Mouse (Mus musculus): ENCODE data around the gene 2700049A03Rik. TPM values are rescaled to one million over a fixed set of nuclear protein-coding genes. Genes with fewer than 3 reads are reported as not detected.

Gene 2700049A03Rik
- polyA plus RNA-seq, 1 experiment from 2014 or later = 16.1 TPM

- peaks cover 44% of the 10 kb centered on the region for H3K36me3 ChIP-seq
- no peaks in the 10 kb centered on the region for H3K9me3 ChIP-seq
- no peaks in the 10 kb centered on the region for H3K27me3 ChIP-seq (replicated peaks)
- H3K4me2 ChIP-seq (replicated peaks) = peak overlapping the region; percentile 83
- H3K27ac ChIP-seq = no peak overlapping the region
- WGBS = 80% methylated on average over 5 of the region's 5 CpGs
- H3K9ac ChIP-seq = no peak overlapping the region
- H3K4me1 ChIP-seq = peaks cover 17% of the 10 kb centered on the region
- ATAC-seq (ENCODE audit: low FRiP score, low read depth) = no peak
- no peak overlapping the region for H3K4me3 ChIP-seq
Measured at GRCm38 (mm10) chr12:71139258-71139828, 2.7 kb downstream of the 2700049A03Rik start.

- no peaks in the 10 kb centered on the region for H3K27me3 ChIP-seq (replicated peaks)
- no peak for ATAC-seq (ENCODE audit: low FRiP score, low read depth)
- no peaks in the 10 kb centered on the region for H3K9me3 ChIP-seq
- no peak overlapping the region for H3K4me2 ChIP-seq (replicated peaks)
- no peak overlapping the region for H3K27ac ChIP-seq
- H3K4me1 ChIP-seq = peaks cover 14% of the 10 kb centered on the region
- peaks cover 60% of the 10 kb centered on the region for H3K36me3 ChIP-seq
- H3K4me3 ChIP-seq = no peak overlapping the region
- no peak overlapping the region for H3K9ac ChIP-seq
Measured at GRCm38 (mm10) chr12:71141189-71141588, 4.5 kb downstream of the 2700049A03Rik start.

- Histone ChIP-seq H3K36me3 (peaks cover 64% of the 10 kb centered on the region), H3K4me1 (no peaks in the 10 kb centered on the region), H3K9ac (no peak overlapping the region), H3K4me3 (no peak overlapping the region), H3K27me3 (replicated peaks) (no peaks in the 10 kb centered on the region), H3K4me2 (replicated peaks) (no peak overlapping the region), H3K9me3 (no peaks in the 10 kb centered on the region), H3K27ac (no peak overlapping the region)
- WGBS = 80% methylated on average over 3 of the region's 3 CpGs
- no peak for ATAC-seq (ENCODE audit: low FRiP score, low read depth)
Measured at GRCm38 (mm10) chr12:71147641-71148040, 11.0 kb downstream of the 2700049A03Rik start.

GRCm38 (mm10) chr12:71148801-71149200, 12.2 kb downstream of the 2700049A03Rik start:
- Histone ChIP-seq H3K9me3 (no peaks in the 10 kb centered on the region), H3K4me3 (no peak overlapping the region), H3K36me3 (peaks cover 63% of the 10 kb centered on the region), H3K4me2 (replicated peaks) (no peak overlapping the region), H3K9ac (no peak overlapping the region), H3K4me1 (no peaks in the 10 kb centered on the region), H3K27ac (no peak overlapping the region), H3K27me3 (replicated peaks) (no peaks in the 10 kb centered on the region)
- 96% methylated on average over 9 of the region's 9 CpGs for WGBS
- ATAC-seq (ENCODE audit: low FRiP score, low read depth) = no peak

- Histone ChIP-seq H3K27ac (no peak overlapping the region), H3K4me1 (no peaks in the 10 kb centered on the region), H3K4me3 (no peak overlapping the region), H3K4me2 (replicated peaks) (no peak overlapping the region), H3K9me3 (no peaks in the 10 kb centered on the region), H3K36me3 (peaks cover 62% of the 10 kb centered on the region), H3K27me3 (replicated peaks) (no peaks in the 10 kb centered on the region), H3K9ac (no peak overlapping the region)
- ATAC-seq (ENCODE audit: low FRiP score, low read depth) = no peak
- WGBS = 89% methylated on average over 6 of the region's 6 CpGs
Measured at GRCm38 (mm10) chr12:71149456-71149855, 12.8 kb downstream of the 2700049A03Rik start.

- no peak overlapping the region for H3K4me3 ChIP-seq
- no peaks in the 10 kb centered on the region for H3K27me3 ChIP-seq (replicated peaks)
- H3K9ac ChIP-seq = no peak overlapping the region
- 95% methylated on average over 8 of the region's 8 CpGs for WGBS
- H3K4me2 ChIP-seq (replicated peaks) = no peak overlapping the region
- ATAC-seq (ENCODE audit: low FRiP score, low read depth) = no peak
- H3K36me3 ChIP-seq = peaks cover 64% of the 10 kb centered on the region
- H3K4me1 ChIP-seq = no peaks in the 10 kb centered on the region
- no peak overlapping the region for H3K27ac ChIP-seq
- H3K9me3 ChIP-seq = no peaks in the 10 kb centered on the region
Measured at GRCm38 (mm10) chr12:71150167-71150566, 13.5 kb downstream of the 2700049A03Rik start.

- no peak overlapping the region for H3K9ac ChIP-seq
- no peak overlapping the region for H3K4me2 ChIP-seq (replicated peaks)
- H3K36me3 ChIP-seq = peaks cover 71% of the 10 kb centered on the region
- WGBS = 99% methylated on average over 6 of the region's 6 CpGs
- H3K27ac ChIP-seq = no peak overlapping the region
- H3K27me3 ChIP-seq (replicated peaks) = no peaks in the 10 kb centered on the region
- ATAC-seq (ENCODE audit: low FRiP score, low read depth) = no peak
- H3K9me3 ChIP-seq = no peaks in the 10 kb centered on the region
- H3K4me3 ChIP-seq = no peak overlapping the region
- no peaks in the 10 kb centered on the region for H3K4me1 ChIP-seq
Measured at GRCm38 (mm10) chr12:71154979-71155378, 18.3 kb downstream of the 2700049A03Rik start.

GRCm38 (mm10) chr12:71157974-71158373, 21.3 kb downstream of the 2700049A03Rik start:
- Histone ChIP-seq H3K27me3 (replicated peaks) (no peaks in the 10 kb centered on the region), H3K9me3 (no peaks in the 10 kb centered on the region), H3K9ac (no peak overlapping the region), H3K4me3 (no peak overlapping the region), H3K4me2 (replicated peaks) (no peak overlapping the region), H3K27ac (no peak overlapping the region), H3K36me3 (peaks cover 79% of the 10 kb centered on the region), H3K4me1 (no peaks in the 10 kb centered on the region)
- WGBS = 90% methylated on average over 6 of the region's 6 CpGs
- ATAC-seq (ENCODE audit: low FRiP score, low read depth) = no peak

- ATAC-seq (ENCODE audit: low FRiP score, low read depth) = no peak
- H3K4me2 ChIP-seq (replicated peaks) = no peak overlapping the region
- no peaks in the 10 kb centered on the region for H3K9me3 ChIP-seq
- no peak overlapping the region for H3K4me3 ChIP-seq
- H3K36me3 ChIP-seq = peaks cover 56% of the 10 kb centered on the region
- H3K9ac ChIP-seq = no peak overlapping the region
- no peak overlapping the region for H3K27ac ChIP-seq
- H3K27me3 ChIP-seq (replicated peaks) = no peaks in the 10 kb centered on the region
- H3K4me1 ChIP-seq = no peaks in the 10 kb centered on the region
- WGBS = 93% methylated on average over 9 of the region's 9 CpGs
Measured at GRCm38 (mm10) chr12:71164410-71164809, 27.8 kb downstream of the 2700049A03Rik start.

GRCm38 (mm10) chr12:71169911-71170310, 33.3 kb downstream of the 2700049A03Rik start:
- peaks cover 51% of the 10 kb centered on the region for H3K36me3 ChIP-seq
- 90% methylated on average over 1 of the region's 1 CpGs for WGBS
- ATAC-seq (ENCODE audit: low FRiP score, low read depth) = no peak

GRCm38 (mm10) chr12:71183736-71184135, 47.1 kb downstream of the 2700049A03Rik start:
- no peak overlapping the region for H3K9ac ChIP-seq
- H3K36me3 ChIP-seq = peaks cover 56% of the 10 kb centered on the region
- no peaks in the 10 kb centered on the region for H3K9me3 ChIP-seq
- WGBS = 94% methylated on average over 3 of the region's 3 CpGs
- H3K4me1 ChIP-seq = no peaks in the 10 kb centered on the region
- H3K27ac ChIP-seq = no peak overlapping the region
- no peak for ATAC-seq (ENCODE audit: low FRiP score, low read depth)
- H3K27me3 ChIP-seq (replicated peaks) = no peaks in the 10 kb centered on the region
- H3K4me2 ChIP-seq (replicated peaks) = no peak overlapping the region
- H3K4me3 ChIP-seq = no peak overlapping the region

More at GRCm38 (mm10) chr12:71169911-71170310, 33.3 kb downstream of the 2700049A03Rik start:
- Histone ChIP-seq H3K4me1 (no peaks in the 10 kb centered on the region), H3K4me3 (no peak overlapping the region), H3K4me2 (replicated peaks) (no peak overlapping the region), H3K27ac (no peak overlapping the region), H3K9me3 (no peaks in the 10 kb centered on the region), H3K27me3 (replicated peaks) (no peaks in the 10 kb centered on the region), H3K9ac (no peak overlapping the region)

GRCm38 (mm10) chr12:71184396-71184795, 47.7 kb downstream of the 2700049A03Rik start:
- 97% methylated on average over 4 of the region's 4 CpGs for WGBS
- Histone ChIP-seq H3K27ac (no peak overlapping the region), H3K36me3 (peaks cover 54% of the 10 kb centered on the region)

GRCm38 (mm10) chr12:71192705-71193104, 56.1 kb downstream of the 2700049A03Rik start:
- 82% methylated on average over 8 of the region's 8 CpGs for WGBS
- no peak for ATAC-seq (ENCODE audit: low FRiP score, low read depth)
- no peaks in the 10 kb centered on the region for H3K4me1 ChIP-seq
- no peaks in the 10 kb centered on the region for H3K9me3 ChIP-seq
- no peak overlapping the region for H3K4me2 ChIP-seq (replicated peaks)
- no peak overlapping the region for H3K27ac ChIP-seq
- H3K4me3 ChIP-seq = no peak overlapping the region
- H3K27me3 ChIP-seq (replicated peaks) = no peaks in the 10 kb centered on the region
- peaks cover 52% of the 10 kb centered on the region for H3K36me3 ChIP-seq
- no peak overlapping the region for H3K9ac ChIP-seq

More at GRCm38 (mm10) chr12:71184396-71184795, 47.7 kb downstream of the 2700049A03Rik start:
- H3K4me1 ChIP-seq = no peaks in the 10 kb centered on the region
- no peak overlapping the region for H3K4me2 ChIP-seq (replicated peaks)
- ATAC-seq (ENCODE audit: low FRiP score, low read depth) = no peak
- no peak overlapping the region for H3K9ac ChIP-seq
- H3K4me3 ChIP-seq = no peak overlapping the region
- no peaks in the 10 kb centered on the region for H3K9me3 ChIP-seq
- no peaks in the 10 kb centered on the region for H3K27me3 ChIP-seq (replicated peaks)

Measured in neural tube, embryonic 12.5 days (tissue).